Mouse (Mus musculus): ENCODE measurements around the gene Atrip. TPM values are rescaled to one million over a fixed set of nuclear protein-coding genes. Genes with fewer than 3 reads are reported as not detected.
A peak's percentile ranks its signal among the peaks of the same experiment; 100 is the strongest.

The Atrip gene
- polyA plus RNA-seq, 1 experiment from 2014 or later: 7.5 TPM

DNA sequence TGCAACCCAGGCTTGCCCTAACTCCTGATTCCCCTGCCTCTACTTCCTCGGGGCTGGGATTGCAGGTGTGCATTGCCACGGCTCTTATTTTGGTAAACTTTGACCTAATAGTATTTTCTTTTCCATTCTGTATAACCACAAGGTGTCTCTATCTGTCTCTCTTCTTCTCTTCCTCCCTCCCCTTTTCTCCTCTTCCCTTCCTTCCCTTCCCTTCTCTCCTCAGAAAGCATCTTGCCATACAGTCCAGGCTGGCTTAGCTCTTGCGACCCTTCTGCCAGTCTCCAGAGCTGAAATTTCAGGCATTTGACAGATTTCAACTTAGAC lies 23.3 kb downstream of the Atrip start:
- no peak overlapping the region for H3K4me2 ChIP-seq (replicated peaks; ENCODE audit: low read depth)
- H3K9ac ChIP-seq (ENCODE audit: low read depth, low read length): no peak overlapping the region
- TF ChIP-seq CTCF (IDR thresholded peaks at IDR 0.05; ENCODE audit: low read depth): no peak
- H3K9me3 ChIP-seq (ENCODE audit: control insufficient read depth): no peaks in the 10 kb centered on the region
- 67% methylated on average over 3 of the region's 3 CpGs for WGBS
- no peak overlapping the region for H3K4me3 ChIP-seq (ENCODE audit: low read depth, low read length)
- no peak overlapping the region for H3K27ac ChIP-seq (ENCODE audit: low read depth, low read length)
- H3K36me3 ChIP-seq (ENCODE audit: control insufficient read depth, insufficient read depth): peaks cover 21% of the 10 kb centered on the region
- H3K27me3 ChIP-seq (replicated peaks; ENCODE audit: control insufficient read depth, insufficient read depth, low read length): no peaks in the 10 kb centered on the region
- no peak for ATAC-seq
- peaks cover 3% of the 10 kb centered on the region; the same call in 1 of the 2 replicates for H3K4me1 ChIP-seq (replicated peaks; ENCODE audit: control insufficient read depth, insufficient read depth, low read length)

DNA sequence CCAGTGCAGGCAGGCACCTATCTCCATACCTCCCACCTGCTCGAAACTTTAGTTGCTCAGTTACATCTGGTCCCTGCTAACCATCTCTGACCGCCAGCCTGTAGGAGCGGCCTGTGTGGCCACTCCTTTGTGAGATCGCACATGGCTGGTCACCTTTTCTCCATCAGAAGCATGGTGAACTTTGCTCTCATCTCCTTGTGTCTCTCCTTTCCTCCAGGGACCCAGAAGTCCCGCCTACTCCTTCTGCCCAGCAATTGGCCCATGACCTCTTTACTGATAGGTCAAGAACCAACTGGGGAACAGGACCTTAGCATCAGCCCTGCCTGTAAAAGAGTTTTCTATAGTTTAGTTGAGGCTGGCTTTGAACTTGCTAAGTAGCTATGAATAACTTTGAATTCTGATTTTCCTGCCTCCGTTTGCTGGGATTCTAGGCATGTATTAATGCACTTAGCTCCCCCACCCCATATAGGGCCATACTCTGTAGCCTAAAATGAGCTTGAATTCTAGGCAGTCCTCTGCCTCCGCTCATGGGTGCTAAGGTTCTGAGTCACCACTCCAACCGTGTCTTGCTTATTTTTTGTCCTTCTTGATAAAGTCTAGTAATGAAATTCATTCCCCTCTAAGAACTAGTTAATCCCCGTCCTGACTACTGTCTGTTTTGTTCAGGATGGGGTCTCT lies 23.8 kb downstream of the Atrip start:
- no peak overlapping the region for H3K4me3 ChIP-seq (ENCODE audit: low read depth, low read length)

DNA sequence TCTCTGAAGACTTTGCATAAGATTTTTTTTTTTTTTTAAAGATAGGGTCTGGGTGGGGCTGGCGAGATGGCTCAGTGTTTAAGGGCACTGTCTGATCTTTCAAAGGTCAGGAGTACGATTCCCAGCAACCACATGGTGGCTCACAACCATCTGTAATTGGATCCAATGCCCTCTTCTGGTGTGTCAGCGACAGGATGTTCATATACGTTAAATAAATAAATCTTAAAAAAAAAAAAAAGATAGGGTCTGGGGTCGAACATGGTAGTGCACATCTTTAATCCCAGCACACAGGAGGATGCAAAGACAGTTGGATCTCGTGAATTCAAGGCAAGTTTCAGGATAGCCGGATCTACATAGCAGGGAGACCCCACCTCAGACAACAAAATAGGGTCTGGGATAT lies 24.6 kb downstream of the Atrip start:
- Histone ChIP-seq H3K4me2 (replicated peaks; ENCODE audit: low read depth) (no peak overlapping the region), H3K27me3 (replicated peaks; ENCODE audit: control insufficient read depth, insufficient read depth, low read length) (no peaks in the 10 kb centered on the region), H3K9me3 (ENCODE audit: control insufficient read depth) (no peaks in the 10 kb centered on the region), H3K9ac (ENCODE audit: low read depth, low read length) (no peak overlapping the region), H3K4me1 (replicated peaks; ENCODE audit: control insufficient read depth, insufficient read depth, low read length) (no peaks in the 10 kb centered on the region), H3K27ac (ENCODE audit: low read depth, low read length) (no peak overlapping the region), H3K36me3 (ENCODE audit: control insufficient read depth, insufficient read depth) (peaks cover 21% of the 10 kb centered on the region), H3K4me3 (ENCODE audit: low read depth, low read length) (no peak overlapping the region)
- ATAC-seq: no peak
- WGBS: 65% methylated on average over 7 of the region's 7 CpGs
- TF ChIP-seq CTCF (IDR thresholded peaks at IDR 0.05; ENCODE audit: low read depth): no peak

More for the DNA sequence above, 23.8 kb downstream of the Atrip start:
- 65% methylated on average over 9 of the region's 9 CpGs for WGBS
- H3K9me3 ChIP-seq (ENCODE audit: control insufficient read depth): no peaks in the 10 kb centered on the region
- H3K27me3 ChIP-seq (replicated peaks; ENCODE audit: control insufficient read depth, insufficient read depth, low read length): no peaks in the 10 kb centered on the region
- H3K4me2 ChIP-seq (replicated peaks; ENCODE audit: low read depth): no peak overlapping the region
- 0 out of 2 replicates have a peak, but pooled peaks have one; percentile 7 for ATAC-seq
- no peaks in the 10 kb centered on the region for H3K4me1 ChIP-seq (replicated peaks; ENCODE audit: control insufficient read depth, insufficient read depth, low read length)
- no peak overlapping the region for H3K27ac ChIP-seq (ENCODE audit: low read depth, low read length)
- H3K36me3 ChIP-seq (ENCODE audit: control insufficient read depth, insufficient read depth): peaks cover 21% of the 10 kb centered on the region
- no peak for TF ChIP-seq CTCF (IDR thresholded peaks at IDR 0.05; ENCODE audit: low read depth)
- no peak overlapping the region for H3K9ac ChIP-seq (ENCODE audit: low read depth, low read length)

DNA sequence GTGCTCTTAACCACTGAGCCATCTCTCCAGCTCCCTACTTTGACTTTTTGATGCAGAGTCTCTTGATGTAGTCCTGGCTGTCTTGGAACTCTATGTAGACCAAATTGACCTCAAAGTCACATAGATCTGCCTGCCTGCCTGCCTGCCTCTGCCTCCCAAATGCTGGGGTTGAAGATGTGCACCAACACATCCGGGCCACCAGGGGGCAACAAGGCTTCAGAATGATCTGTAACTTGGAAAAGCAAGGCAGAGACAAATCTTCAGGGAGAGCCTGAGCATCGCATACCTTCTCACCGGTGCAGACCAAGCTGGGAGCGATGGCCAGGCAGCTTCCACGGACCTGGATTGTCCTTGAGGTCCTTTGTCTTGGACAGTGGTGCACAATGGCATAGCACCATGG lies 27.6 kb downstream of the Atrip start:
- Histone ChIP-seq H3K4me1 (replicated peaks; ENCODE audit: control insufficient read depth, insufficient read depth, low read length) (0 out of 2 replicates have a peak, but pooled peaks cover 2% of the 10 kb centered on the region), H3K27ac (ENCODE audit: low read depth, low read length) (no peak overlapping the region), H3K9me3 (ENCODE audit: control insufficient read depth) (no peaks in the 10 kb centered on the region), H3K9ac (ENCODE audit: low read depth, low read length) (no peak overlapping the region), H3K4me2 (replicated peaks; ENCODE audit: low read depth) (no peak overlapping the region), H3K4me3 (ENCODE audit: low read depth, low read length) (no peak overlapping the region), H3K27me3 (replicated peaks; ENCODE audit: control insufficient read depth, insufficient read depth, low read length) (no peaks in the 10 kb centered on the region), H3K36me3 (ENCODE audit: control insufficient read depth, insufficient read depth) (peaks cover 7% of the 10 kb centered on the region)
- peak; percentile 84 for TF ChIP-seq CTCF (IDR thresholded peaks at IDR 0.05; ENCODE audit: low read depth)
- 44% methylated on average over 5 of the region's 5 CpGs for WGBS
- ATAC-seq: peak; percentile 49; the same call in 1 of the 2 replicates

DNA sequence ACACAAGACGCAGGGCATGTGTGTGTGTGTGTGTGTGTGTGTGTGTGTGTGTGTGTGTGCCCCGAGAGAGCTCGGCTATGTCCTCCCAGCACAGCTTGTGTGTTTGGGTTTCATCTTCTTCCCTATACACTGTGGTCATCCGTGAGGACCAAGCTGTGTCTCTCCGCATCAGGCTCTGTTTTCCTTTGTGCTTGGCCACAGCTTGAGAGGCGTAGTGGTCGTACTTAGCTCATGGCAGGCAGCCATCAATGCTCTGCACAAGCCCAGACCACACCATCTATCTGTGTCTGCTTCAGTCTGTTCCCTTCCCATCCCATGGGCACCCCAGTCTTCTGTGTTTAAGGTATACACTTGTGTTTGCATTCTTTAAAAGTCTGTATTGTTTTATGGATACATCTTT lies 32.6 kb downstream of the Atrip start:
- peak; percentile 11; the same call in 1 of the 2 replicates for ATAC-seq

DNA sequence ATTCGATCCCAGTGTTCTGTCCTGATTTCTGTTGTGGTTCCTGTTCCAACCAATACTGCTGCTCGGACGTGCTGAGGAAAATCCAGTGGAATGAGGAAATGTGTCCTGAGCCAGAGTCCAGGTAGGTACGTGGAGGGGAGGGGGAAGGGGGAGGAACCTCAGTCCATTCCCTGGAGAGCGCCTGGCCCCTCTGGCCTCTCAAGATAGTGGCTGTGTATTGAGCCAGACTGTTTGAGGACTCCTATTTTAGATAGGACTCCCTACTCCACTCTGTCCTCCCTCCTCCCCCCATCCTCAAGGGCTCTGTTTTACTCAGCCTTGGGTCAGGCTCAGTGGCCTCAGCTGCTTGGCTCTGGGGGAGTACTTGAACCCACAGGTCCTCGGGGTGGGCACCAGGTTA lies 33.0 kb downstream of the Atrip start:
- H3K27ac ChIP-seq (ENCODE audit: low read depth, low read length): peak overlapping the region; percentile 88
- ATAC-seq: peak; percentile 88
- peak overlapping the region; percentile 42; the same call in 1 of the 2 replicates for H3K9ac ChIP-seq (ENCODE audit: low read depth, low read length)

More for the DNA sequence above, 32.6 kb downstream of the Atrip start:
- H3K4me2 ChIP-seq (replicated peaks; ENCODE audit: low read depth): peak overlapping the region; percentile 84
- H3K36me3 ChIP-seq (ENCODE audit: control insufficient read depth, insufficient read depth): no peaks in the 10 kb centered on the region; the same call in 1 of the 2 replicates
- no peaks in the 10 kb centered on the region for H3K27me3 ChIP-seq (replicated peaks; ENCODE audit: control insufficient read depth, insufficient read depth, low read length)
- H3K4me3 ChIP-seq (ENCODE audit: low read depth, low read length): no peak overlapping the region
- peak overlapping the region; percentile 88 for H3K27ac ChIP-seq (ENCODE audit: low read depth, low read length)
- H3K4me1 ChIP-seq (replicated peaks; ENCODE audit: control insufficient read depth, insufficient read depth, low read length): peaks cover 5% of the 10 kb centered on the region; the same call in 1 of the 2 replicates
- H3K9ac ChIP-seq (ENCODE audit: low read depth, low read length): peak overlapping the region; percentile 42; the same call in 1 of the 2 replicates
- H3K9me3 ChIP-seq (ENCODE audit: control insufficient read depth): no peaks in the 10 kb centered on the region
- WGBS: 43% methylated on average over 6 of the region's 7 CpGs
- no peak for TF ChIP-seq CTCF (IDR thresholded peaks at IDR 0.05; ENCODE audit: low read depth)

More for the DNA sequence above, 33.0 kb downstream of the Atrip start:
- Histone ChIP-seq H3K4me2 (replicated peaks; ENCODE audit: low read depth) (peak overlapping the region; percentile 84), H3K9me3 (ENCODE audit: control insufficient read depth) (no peaks in the 10 kb centered on the region), H3K4me1 (replicated peaks; ENCODE audit: control insufficient read depth, insufficient read depth, low read length) (peaks cover 5% of the 10 kb centered on the region; the same call in 1 of the 2 replicates), H3K36me3 (ENCODE audit: control insufficient read depth, insufficient read depth) (no peaks in the 10 kb centered on the region; the same call in 1 of the 2 replicates), H3K27me3 (replicated peaks; ENCODE audit: control insufficient read depth, insufficient read depth, low read length) (no peaks in the 10 kb centered on the region), H3K4me3 (ENCODE audit: low read depth, low read length) (no peak overlapping the region)
- WGBS: 31% methylated on average over 6 of the region's 6 CpGs
- no peak for TF ChIP-seq CTCF (IDR thresholded peaks at IDR 0.05; ENCODE audit: low read depth)

All from intestine, postnatal 0 days (tissue).